Mouse (Mus musculus): Measurements from ENCODE around the gene Flrt3.

The Flrt3 gene

GRCm38 (mm10) chr2:140670963-140671702, at the start of gene Flrt3:
Gene Flrt3 (minus strand): TSS chr2:140671469.
- peak; percentile 84 for DNase-seq (ENCODE audit: extremely low read depth, insufficient read length, low spot score)

- no peak for DNase-seq (ENCODE audit: extremely low read depth, insufficient read length, low spot score)
Measured at GRCm38 (mm10) chr2:140717407-140717806, 46.1 kb upstream of the Flrt3 start.

GRCm38 (mm10) chr2:140715822-140716221, 44.6 kb upstream of the Flrt3 start:
- DNase-seq (ENCODE audit: extremely low read depth, insufficient read length, low spot score), result no peak

GRCm38 (mm10) chr2:140707550-140707949, 36.3 kb upstream of the Flrt3 start:
- DNase-seq (ENCODE audit: extremely low read depth, insufficient read length, low spot score), result no peak

GRCm38 (mm10) chr2:140705278-140705677, 34.0 kb upstream of the Flrt3 start:
- DNase-seq (ENCODE audit: extremely low read depth, insufficient read length, low spot score), result no peak

GRCm38 (mm10) chr2:140704146-140704545, 32.9 kb upstream of the Flrt3 start:
- DNase-seq (ENCODE audit: extremely low read depth, insufficient read length, low spot score), result no peak

DNA sequence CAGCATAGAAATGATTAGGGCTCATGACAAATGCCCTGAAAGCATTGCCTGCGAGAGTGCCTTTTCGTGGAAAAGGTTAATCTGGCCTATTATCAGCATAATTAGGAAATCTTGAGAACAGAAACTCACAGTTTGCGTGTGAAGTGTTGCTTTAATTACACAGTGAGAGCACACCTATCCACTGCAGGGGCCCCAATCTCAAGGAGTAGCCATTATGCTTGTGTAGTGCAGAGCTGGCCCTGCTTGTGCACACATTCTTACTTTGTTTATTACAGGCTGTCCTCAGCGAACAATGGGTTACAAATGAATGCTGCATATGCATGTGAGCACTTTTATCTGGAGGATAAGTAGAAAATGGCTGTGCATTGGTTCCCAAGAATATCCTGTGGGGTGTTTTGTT, 32.1 kb upstream of the Flrt3 start:
- DNase-seq (ENCODE audit: extremely low read depth, insufficient read length, low spot score), result no peak

DNA sequence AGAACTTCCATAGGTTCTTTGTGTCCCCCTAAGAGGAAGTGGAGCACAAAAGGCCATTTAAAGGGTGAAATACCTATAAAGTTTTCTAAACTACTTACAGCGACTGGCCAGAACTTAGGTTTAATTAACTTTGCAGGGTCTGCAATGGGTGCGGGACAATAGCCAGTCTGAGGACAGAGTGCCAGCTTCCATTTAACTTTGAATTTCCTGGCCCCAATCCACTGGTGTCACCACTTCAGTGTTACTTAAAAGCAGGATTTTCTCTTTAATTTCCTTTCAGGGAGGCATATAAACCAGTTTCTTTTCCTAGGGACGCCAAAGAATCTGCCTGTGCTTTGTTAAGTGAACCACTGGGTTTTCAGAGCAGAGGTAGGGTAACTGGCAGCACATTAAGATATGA, 27.3 kb upstream of the Flrt3 start:
- DNase-seq (ENCODE audit: extremely low read depth, insufficient read length, low spot score), result no peak

DNA sequence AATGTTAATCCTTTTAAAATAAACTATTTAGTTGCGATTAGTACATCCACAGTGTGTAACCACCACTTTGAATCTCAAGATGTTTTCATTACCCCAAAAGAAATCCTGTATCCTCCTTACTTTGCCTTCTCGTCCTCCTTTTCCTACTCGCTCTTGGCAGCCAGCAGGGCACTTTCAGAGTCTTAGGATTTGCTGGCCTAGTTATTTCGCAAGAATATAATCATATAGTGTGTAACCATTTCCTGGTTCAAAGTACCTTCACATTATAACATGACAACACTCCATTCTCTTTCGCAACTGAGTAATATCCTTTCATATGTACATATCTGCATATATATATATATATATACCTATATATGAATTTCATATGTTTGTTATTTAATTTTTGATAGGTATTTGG, 22.6 kb upstream of the Flrt3 start:
- no peak for DNase-seq (ENCODE audit: extremely low read depth, insufficient read length, low spot score)

DNA sequence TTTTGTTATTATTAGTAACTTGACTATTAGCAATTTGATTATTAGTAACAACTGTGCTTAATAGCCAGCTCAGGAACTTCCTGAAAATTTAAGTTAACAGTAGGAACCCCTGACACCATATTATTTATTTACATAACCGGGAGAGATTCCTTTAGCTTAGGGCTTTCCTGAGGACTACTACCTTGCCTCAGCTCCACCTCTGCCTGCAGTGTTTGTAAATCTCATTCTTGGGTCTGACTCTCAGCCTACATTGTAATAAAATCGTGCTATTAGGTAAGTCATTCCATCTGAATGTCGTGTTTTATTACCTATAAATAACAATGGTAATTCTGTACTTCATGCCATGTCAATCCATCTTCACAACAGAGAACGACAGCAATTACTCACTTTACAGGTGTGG, 21.2 kb upstream of the Flrt3 start:
- no peak for DNase-seq (ENCODE audit: extremely low read depth, insufficient read length, low spot score)

- DNase-seq (ENCODE audit: extremely low read depth, insufficient read length, low spot score), result no peak
Measured at GRCm38 (mm10) chr2:140691403-140691802, 20.1 kb upstream of the Flrt3 start.

DNA sequence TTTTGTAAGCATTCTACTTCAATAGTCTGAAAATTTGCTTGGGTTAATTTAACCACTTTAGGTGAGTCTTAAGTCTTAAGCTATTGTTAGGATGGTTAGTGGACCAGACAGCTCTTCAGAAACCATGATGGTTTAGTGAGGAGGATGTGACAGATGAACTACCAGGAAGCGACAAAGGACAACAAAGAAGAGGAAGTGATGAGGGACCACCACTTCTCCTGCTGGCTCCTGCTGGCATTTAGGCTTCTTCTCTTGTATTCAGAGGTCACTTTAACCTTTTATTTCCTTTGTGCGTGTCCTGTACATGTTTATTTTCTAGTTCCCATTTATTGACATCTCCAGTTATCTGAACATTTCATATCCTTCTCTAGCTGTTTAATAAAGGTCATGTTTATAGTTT, 19.6 kb upstream of the Flrt3 start:
- no peak for DNase-seq (ENCODE audit: extremely low read depth, insufficient read length, low spot score)

GRCm38 (mm10) chr2:140676728-140677127, 5.5 kb upstream of the Flrt3 start:
- DNase-seq (ENCODE audit: extremely low read depth, insufficient read length, low spot score), result no peak

DNA sequence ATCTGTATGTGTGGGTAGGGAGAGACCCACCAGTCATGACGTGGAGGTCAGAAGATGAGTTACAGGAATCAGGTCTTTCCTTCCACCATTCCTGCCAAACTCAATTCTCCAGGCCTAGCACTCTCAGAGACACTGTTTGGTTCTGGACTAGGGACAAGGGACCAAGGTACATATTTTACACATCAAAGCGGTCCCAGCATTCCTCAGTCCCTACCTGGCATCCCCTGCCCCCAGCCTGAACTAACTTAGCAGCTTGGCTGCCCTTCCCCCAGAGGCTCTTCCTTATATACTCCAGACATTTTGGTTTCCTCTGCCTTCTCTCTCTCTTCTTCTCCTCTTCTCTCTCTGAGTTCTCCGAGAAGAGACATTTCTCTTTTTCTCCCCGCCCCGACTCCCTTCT, 2.2 kb upstream of the Flrt3 start:
- no peak for DNase-seq (ENCODE audit: extremely low read depth, insufficient read length, low spot score)

GRCm38 (mm10) chr2:140670457-140670856, 812 bp downstream of the Flrt3 start:
- peak; percentile 22 for DNase-seq (ENCODE audit: extremely low read depth, insufficient read length, low spot score)

DNA sequence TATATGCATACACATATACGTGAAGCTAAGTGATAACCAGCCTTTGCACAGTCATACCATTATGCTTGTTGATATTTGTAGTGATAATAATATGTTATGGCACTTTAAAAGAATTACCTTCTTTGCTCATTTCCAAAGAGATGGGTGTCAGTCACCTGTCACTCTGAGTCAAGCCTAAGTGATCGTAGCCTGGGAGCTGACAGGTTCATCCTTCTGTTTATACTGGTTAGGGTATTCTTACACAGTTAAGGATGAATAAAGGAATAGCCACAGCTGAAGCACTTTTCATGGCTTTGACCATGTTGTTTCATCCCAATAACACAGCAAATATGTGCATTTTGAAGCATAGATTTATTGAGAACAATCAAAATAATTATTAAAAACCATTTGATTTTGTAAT, 1.5 kb downstream of the Flrt3 start:
- no peak for DNase-seq (ENCODE audit: extremely low read depth, insufficient read length, low spot score)

GRCm38 (mm10) chr2:140669081-140669480, 2.2 kb downstream of the Flrt3 start:
- DNase-seq (ENCODE audit: extremely low read depth, insufficient read length, low spot score), result no peak

GRCm38 (mm10) chr2:140668311-140668710, 3.0 kb downstream of the Flrt3 start:
- DNase-seq (ENCODE audit: extremely low read depth, insufficient read length, low spot score), result no peak

GRCm38 (mm10) chr2:140667261-140668047, 3.8 kb downstream of the Flrt3 start:
- DNase-seq (ENCODE audit: extremely low read depth, insufficient read length, low spot score), result no peak

DNA sequence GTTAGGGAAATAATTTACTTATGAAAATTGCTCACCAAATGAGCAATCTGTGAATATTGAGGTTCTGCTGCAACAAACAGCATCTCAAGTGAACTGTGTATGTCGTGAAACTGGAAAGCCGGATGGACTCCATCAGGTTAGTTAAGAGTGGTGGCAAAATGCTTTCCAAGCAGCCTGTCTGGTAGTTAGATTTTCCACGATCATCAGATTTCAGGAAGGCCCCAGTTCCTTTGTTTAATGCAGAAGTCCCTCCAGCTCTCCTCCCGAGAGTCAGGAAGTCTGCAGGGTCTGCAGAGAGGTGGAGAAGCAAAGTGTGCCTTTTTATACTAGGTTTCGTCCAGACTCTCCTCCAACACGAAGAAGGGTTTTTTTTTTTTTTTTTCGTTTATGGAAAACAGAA, 4.4 kb downstream of the Flrt3 start:
- DNase-seq (ENCODE audit: extremely low read depth, insufficient read length, low spot score), result no peak

GRCm38 (mm10) chr2:140664381-140664780, 6.9 kb downstream of the Flrt3 start:
- no peak for DNase-seq (ENCODE audit: extremely low read depth, insufficient read length, low spot score)

DNA sequence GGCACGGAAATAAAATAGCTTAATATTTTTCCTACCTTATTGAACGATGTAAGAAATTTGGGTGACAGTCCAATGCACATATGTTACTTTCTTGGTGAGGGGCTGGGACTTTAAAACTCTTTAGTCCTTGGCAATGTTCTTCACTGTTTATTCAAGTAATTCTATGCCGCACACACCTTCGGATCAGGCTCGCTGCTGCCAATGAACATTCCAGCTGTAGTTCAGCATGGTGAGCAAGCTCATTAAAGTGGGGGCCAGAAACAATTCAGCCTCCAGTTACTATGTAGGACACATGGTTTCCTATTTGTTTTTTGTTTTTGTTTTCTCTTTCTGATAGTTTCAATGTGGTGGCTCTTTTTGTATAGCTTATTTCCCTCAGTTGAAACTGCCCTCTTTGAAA, 8.6 kb downstream of the Flrt3 start:
- DNase-seq (ENCODE audit: extremely low read depth, insufficient read length, low spot score), result no peak
